Mouse (Mus musculus) CD8-positive naive resting alpha-beta T cell, adult 2 months (primary cell): Measurements from ENCODE around the gene Usp37.

ENCODE experiments used
- DNase-seq, 2 experiments: peaks; one replicate each; pipeline ENCODE4 v3.0.0; 2022; ENCODE audit warnings: low read depth in 2 of 2, low spot score in 2 of 2

Gene Usp37

GRCm38 (mm10) chr1:74485792-74486191 is 58.3 kb downstream of the Usp37 start:
- no peak for DNase-seq

DNA sequence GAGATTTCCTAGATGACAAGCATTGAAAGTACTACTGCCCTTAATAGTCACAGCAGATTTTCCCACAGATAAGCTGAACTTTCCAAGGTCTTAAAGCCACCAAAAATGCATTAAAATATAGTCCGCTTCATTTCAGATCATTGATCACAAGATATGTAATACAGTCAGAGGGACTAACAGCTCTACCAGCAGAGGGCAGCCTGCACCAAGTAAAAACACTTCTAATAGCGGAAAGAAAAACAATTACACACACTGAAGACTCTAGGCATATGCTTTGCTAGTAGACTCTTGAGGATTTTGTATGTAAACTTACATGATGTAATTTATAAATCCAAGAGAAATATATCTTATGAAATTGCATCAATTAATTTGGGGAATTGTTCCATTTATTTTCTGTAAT is 83.8 kb downstream of the Usp37 start:
- peak in 1 of 2 experiments; percentile 16 for DNase-seq

DNA sequence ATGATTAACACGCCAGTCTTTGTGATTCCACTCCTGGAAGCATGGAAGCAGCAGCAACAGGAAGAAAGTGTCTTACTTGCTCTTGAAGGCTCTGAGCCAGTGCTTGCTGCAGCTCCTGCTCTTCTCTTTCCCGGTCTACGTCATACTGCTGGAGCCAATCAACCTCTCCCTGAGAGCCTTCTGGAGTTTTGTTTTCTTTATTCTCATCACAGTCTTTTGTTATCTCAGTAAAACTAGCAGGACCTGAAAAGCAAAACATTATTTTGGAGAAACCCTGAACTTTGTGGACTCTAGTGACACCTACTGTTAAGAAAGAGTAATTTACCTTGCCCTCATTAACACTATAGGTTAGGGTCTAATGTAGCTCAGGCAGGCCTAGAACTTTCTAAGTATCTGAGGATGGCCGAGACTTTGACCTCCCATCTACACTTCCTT is 91.5 kb downstream of the Usp37 start:
- DNase-seq, result peak in 1 of 2 experiments; percentile 8

GRCm38 (mm10) chr1:74444538-74444937 is 99.5 kb downstream of the Usp37 start:
- DNase-seq, result no peak

DNA sequence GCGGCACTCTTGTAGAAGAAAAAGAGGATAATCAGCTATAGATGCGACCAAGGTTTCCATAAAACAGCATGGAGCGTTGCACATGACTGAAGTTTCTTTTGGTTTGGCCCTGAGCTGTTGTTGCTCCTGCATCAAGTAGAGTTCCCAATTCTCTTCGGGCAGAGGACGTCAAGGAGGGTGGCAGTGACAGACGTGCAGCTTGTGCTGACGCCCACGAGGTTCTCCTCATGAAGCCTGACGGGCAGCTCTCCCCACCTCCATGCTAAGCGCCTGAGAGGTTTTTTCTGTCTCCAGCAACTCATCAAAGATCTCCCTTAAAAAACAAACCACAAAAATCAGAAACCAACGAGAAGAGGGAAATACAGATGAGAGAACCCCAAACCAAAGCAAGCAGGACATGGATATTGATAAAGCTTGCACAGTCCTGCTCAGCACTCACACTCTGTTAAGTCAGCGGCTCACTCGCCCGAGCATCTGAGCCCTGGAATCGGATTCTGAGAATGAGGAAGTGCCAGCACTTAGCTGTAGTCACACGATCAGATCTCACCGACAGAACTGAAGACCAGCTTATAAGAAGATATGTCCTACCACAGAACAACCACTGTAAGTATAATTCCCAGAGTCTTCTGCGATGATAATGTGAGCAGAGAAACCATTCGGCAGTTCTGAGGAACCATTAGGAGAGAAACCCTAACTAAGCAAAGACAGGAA is 104.8 kb downstream of the Usp37 start:
- DNase-seq, result no peak

- no peak for DNase-seq
Measured at GRCm38 (mm10) chr1:74437702-74438427, 106.2 kb downstream of the Usp37 start.

DNA sequence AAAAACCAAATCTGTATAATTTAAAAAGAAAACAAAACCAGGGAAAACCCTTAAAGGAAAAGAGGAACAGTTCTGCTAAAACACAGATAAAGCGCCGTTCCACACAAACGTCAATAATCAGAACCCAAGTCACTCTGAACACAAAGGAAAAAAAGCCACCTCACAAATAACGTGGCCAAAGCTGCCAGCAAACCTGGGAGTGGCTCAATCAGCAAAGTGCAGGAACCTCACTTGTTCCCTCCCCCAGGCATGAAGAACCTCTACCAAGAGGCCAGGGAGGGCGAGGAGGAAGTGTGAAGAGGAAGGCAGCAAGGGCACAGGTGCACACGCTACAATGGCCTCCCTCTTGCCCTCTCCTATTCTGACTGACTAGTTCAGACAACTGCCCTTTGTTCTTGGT is 108.5 kb downstream of the Usp37 start:
- DNase-seq, result no peak

DNA sequence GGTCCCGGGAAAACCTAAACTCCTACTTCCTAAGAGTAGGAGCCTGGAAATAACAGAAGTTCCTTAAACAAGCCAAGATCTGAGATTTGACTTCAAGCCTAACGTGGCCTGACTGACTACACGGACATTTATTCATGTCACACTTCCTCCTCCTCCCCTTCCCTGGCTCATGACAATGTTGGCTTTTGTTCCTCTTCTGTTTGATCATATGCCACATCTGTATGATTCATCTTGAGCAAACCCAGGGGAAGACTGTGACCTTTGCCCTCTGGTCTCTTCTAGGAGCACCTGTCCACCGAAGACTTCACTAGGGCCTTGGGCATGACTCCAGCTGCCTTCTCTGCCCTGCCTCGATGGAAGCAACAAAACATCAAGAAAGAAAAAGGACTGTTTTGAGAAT is 109.5 kb downstream of the Usp37 start:
- no peak for DNase-seq

DNA sequence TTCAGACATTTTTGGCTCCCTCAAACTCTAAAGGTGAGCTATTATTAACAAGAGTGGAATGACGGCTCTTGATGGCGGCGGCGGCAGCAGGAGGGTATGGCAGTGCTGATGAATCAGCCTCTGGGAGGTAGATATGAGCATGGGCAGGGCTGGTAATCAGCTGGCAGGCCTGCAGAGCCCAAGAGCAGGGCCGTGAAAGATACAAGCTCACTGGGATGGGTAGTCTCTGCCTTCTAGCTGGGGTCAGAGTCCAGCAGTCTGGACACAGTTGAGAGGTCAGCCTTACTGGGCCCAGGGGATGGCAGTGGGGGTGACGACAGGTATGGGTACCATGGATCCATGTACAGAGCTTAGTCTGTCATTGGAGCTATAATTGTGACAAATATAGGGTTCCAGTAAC is 110.9 kb downstream of the Usp37 start:
- DNase-seq, result no peak

- no peak for DNase-seq
Measured at GRCm38 (mm10) chr1:74425845-74426244, 118.2 kb downstream of the Usp37 start.

- DNase-seq, result no peak
Measured at GRCm38 (mm10) chr1:74423147-74423546, 120.9 kb downstream of the Usp37 start.

- no peak for DNase-seq
Measured at GRCm38 (mm10) chr1:74419440-74419794, 124.7 kb downstream of the Usp37 start.

GRCm38 (mm10) chr1:74418747-74419439 is 125.2 kb downstream of the Usp37 start:
- no peak for DNase-seq

GRCm38 (mm10) chr1:74415143-74415542 is 128.9 kb downstream of the Usp37 start:
- DNase-seq, result no peak

DNA sequence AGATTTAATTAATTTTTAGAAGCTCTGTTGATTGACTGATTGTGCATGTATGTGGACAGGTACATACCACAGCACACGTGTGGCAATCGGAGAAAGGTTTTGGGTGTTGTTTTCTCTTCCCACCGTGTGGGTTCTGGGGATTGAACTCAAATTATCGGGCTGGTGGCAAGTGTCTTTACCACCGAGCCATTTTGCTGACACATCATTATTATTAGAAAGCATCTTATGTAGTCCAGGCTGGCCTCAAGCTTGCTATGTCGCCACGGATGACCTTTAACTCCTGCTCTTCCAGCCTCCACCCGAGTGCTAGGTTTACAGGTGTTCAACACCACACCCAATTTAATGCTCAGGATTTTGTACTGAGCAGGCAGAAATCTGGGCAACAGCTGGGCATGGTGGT is 131.4 kb downstream of the Usp37 start:
- DNase-seq, result no peak

GRCm38 (mm10) chr1:74411753-74412325 is 132.2 kb downstream of the Usp37 start:
- no peak for DNase-seq

DNA sequence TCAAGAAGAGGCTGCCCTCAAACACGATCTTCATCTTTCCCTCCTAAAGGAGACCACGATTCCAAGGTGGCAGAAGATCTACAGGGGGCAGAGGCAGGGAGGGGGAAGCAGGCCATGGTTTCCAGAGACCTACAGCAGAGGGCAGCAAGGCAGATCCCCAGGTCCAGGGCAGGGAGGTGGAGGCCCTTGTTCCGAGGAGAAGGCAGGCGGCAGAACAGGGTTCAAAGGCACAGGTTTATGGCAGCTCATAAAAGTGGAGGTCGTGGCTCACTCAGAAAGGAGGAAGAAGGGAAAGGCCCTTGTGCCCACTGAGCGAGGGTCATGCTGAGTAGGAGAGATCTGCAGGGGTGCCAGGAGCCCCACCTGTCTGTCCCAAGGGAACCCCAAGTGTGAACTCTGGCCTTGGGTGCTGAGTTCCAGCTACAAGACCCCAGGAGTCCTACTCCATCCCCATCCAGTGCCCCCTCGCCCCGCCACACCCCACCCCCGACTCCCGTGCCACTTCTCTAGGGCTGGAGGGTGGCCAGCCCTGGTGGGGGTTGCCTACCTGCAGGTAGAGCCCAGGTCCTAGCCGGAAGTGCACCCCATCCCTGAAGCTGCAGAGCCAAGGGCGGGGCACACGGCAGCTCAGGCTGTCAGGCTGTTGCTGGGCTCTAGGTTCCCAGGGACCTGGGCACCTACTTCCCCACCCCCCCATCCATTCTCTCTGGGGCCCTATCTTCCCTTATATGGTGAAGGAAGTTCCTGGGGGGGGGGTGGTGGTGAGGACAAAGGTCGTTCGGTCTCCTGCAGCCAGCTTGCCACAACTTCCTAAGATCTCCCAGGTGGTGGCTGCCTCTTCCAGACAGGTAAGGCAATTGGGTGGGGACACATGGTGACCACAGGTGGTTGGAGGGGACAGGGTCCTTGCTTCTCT is 135.2 kb downstream of the Usp37 start, which contains the start of gene Vil1:
Gene Vil1 (plus strand): TSS at position 788 of the 916 bp plus-strand sequence.
- DNase-seq, result no peak

- DNase-seq, result no peak
Measured at GRCm38 (mm10) chr1:74404206-74404605, 139.9 kb downstream of the Usp37 start.

GRCm38 (mm10) chr1:74401015-74401702 is 142.9 kb downstream of the Usp37 start:
- DNase-seq, result no peak

GRCm38 (mm10) chr1:74400531-74400930 is 143.6 kb downstream of the Usp37 start:
- no peak for DNase-seq
